Comparison of ENCODE assay signal across 27 mouse cellular contexts in genomic region chr11:62945514-62945913, GRCm38 (mm10). TPM values are rescaled to one million over a fixed set of nuclear protein-coding genes. Genes with fewer than 3 reads are reported as not detected.
DNase-seq lines count a peak whose midpoint lies in the region; ATAC-seq and TF ChIP-seq lines count a peak whose summit lies in the region.
"Had no signal": no experiment of that assay in that cellular context is flagged by ENCODE, and none has a peak within 500 bp of the region (broad histone marks: within the 10 kb centered on the region; RNA-seq: fewer than 3 reads in every experiment).

No protein-coding gene starts in this region.

- H3K4me1 ChIP-seq in intestine, embryonic 16.5 days (ENCODE audit: control insufficient read depth, insufficient read depth, low read length): no peaks in the 10 kb centered on the region
- no peaks in the 10 kb centered on the region for H3K4me1 ChIP-seq in forebrain, embryonic 14.5 days (ENCODE audit: control insufficient read depth, insufficient read depth, low read length)
- H3K4me1 ChIP-seq: forebrain, embryonic 13.5 days; liver, embryonic 13.5 days; megakaryocyte, embryonic 14.5 days; midbrain, embryonic 13.5 days; neural tube, embryonic 12.5 days had no signal

- H3K9ac ChIP-seq in intestine, embryonic 16.5 days (ENCODE audit: low read depth, low read length): no peak overlapping the region
- H3K9ac ChIP-seq in forebrain, embryonic 14.5 days (ENCODE audit: low read length): no peak overlapping the region
- H3K9ac ChIP-seq: forebrain, embryonic 13.5 days; heart, embryonic 13.5 days; liver, embryonic 13.5 days; midbrain, embryonic 13.5 days; neural tube, embryonic 12.5 days had no signal

- peak; percentile 70; the same call in 1 of the 2 replicates for ATAC-seq in intestine, embryonic 16.5 days
- no peak for ATAC-seq in forebrain, embryonic 14.5 days
- ATAC-seq: forebrain, embryonic 13.5 days; hindbrain, postnatal 0 days; midbrain, embryonic 13.5 days had no signal

- H3K27ac ChIP-seq in intestine, embryonic 16.5 days (ENCODE audit: low read length): no peak overlapping the region
- H3K27ac ChIP-seq in forebrain, embryonic 14.5 days (ENCODE audit: low read depth, low read length): no peak overlapping the region
- H3K27ac ChIP-seq in layer of hippocampus, adult 2 months: no peak overlapping the region
- H3K27ac ChIP-seq: forebrain, embryonic 13.5 days; heart, adult 2 months; heart, embryonic 13.5 days; hindbrain, postnatal 0 days; left cerebral cortex, adult 2 months; liver, embryonic 13.5 days; midbrain, embryonic 13.5 days; neural tube, embryonic 12.5 days had no signal

- WGBS in intestine, embryonic 16.5 days: 49% methylated on average over 4 of the region's 4 CpGs
- 64% methylated on average over 4 of the region's 4 CpGs for WGBS in forebrain, embryonic 14.5 days

- TF ChIP-seq CTCF in layer of hippocampus, adult 2 months (conservative IDR thresholded peaks at IDR 0.05): no peak

- no peaks in the 10 kb centered on the region for H3K36me3 ChIP-seq in intestine, embryonic 16.5 days (ENCODE audit: control insufficient read depth, insufficient read depth, low read length)
- H3K36me3 ChIP-seq in forebrain, embryonic 14.5 days (ENCODE audit: control insufficient read depth, insufficient read depth, low read length): no peaks in the 10 kb centered on the region
- H3K36me3 ChIP-seq: heart, embryonic 13.5 days; liver, embryonic 13.5 days; midbrain, embryonic 13.5 days; neural tube, embryonic 12.5 days had no signal

- H3K4me2 ChIP-seq in intestine, embryonic 16.5 days (ENCODE audit: low read depth, low read length): no peak overlapping the region
- no peak overlapping the region for H3K4me2 ChIP-seq in forebrain, embryonic 14.5 days (ENCODE audit: low read length)
- H3K4me2 ChIP-seq: forebrain, embryonic 13.5 days; heart, embryonic 13.5 days; liver, embryonic 13.5 days; midbrain, embryonic 13.5 days; neural tube, embryonic 12.5 days had no signal

- H3K9me3 ChIP-seq in intestine, embryonic 16.5 days (ENCODE audit: control insufficient read depth, low read length): no peaks in the 10 kb centered on the region
- H3K9me3 ChIP-seq in forebrain, embryonic 14.5 days (replicated peaks; ENCODE audit: control insufficient read depth, low read length): no peaks in the 10 kb centered on the region
- H3K9me3 ChIP-seq: forebrain, embryonic 13.5 days; heart, embryonic 13.5 days; liver, embryonic 13.5 days; megakaryocyte, embryonic 14.5 days; midbrain, embryonic 13.5 days; neural tube, embryonic 12.5 days had no signal

- peak; percentile 30 for DNase-seq in kidney, adult 9 months
- DNase-seq in kidney, adult 18-20 months: no peak
- peak; percentile 32 for DNase-seq in lung, postnatal 36 days
- DNase-seq in lung, postnatal 4 days: no peak
- no peak for DNase-seq in forebrain, embryonic 14.5 days (ENCODE audit: low spot score)
- DNase-seq in layer of hippocampus, adult 2 months (ENCODE audit: low spot score in 2 of 2): no peak
- DNase-seq: adrenal gland, postnatal 10 days; cerebellum, adult 2 months; gastrocnemius, postnatal 10 days; heart, adult 2 months; heart, postnatal 14 days; liver, embryonic 13.5 days; right cerebral cortex, postnatal 14 days; spleen, adult 18-20 months; thymus, postnatal 25 days had no signal

- no peaks in the 10 kb centered on the region for H3K27me3 ChIP-seq in intestine, embryonic 16.5 days (replicated peaks; ENCODE audit: control insufficient read depth, insufficient read depth, low read length)
- H3K27me3 ChIP-seq in forebrain, embryonic 14.5 days (replicated peaks; ENCODE audit: control insufficient read depth, insufficient read depth, low read length): no peaks in the 10 kb centered on the region
- H3K27me3 ChIP-seq: forebrain, embryonic 13.5 days; heart, embryonic 13.5 days; liver, embryonic 13.5 days; midbrain, embryonic 13.5 days; neural tube, embryonic 12.5 days had no signal

- H3K4me3 ChIP-seq in intestine, embryonic 16.5 days (ENCODE audit: low read length): no peak overlapping the region
- H3K4me3 ChIP-seq in forebrain, embryonic 14.5 days (ENCODE audit: low read depth, low read length): no peak overlapping the region
- no peak overlapping the region for H3K4me3 ChIP-seq in layer of hippocampus, adult 2 months
- H3K4me3 ChIP-seq: forebrain, embryonic 13.5 days; heart, adult 2 months; heart, embryonic 13.5 days; left cerebral cortex, adult 2 months; liver, embryonic 13.5 days; megakaryocyte, embryonic 14.5 days; midbrain, embryonic 13.5 days; neural tube, embryonic 12.5 days had no signal

RNA-seq across cellular contexts. Expression of gene Cdrt4, which starts 5.5 kb away (rescaled TPM):
- 0.33 TPM in 1 of 2 replicates, not detected in the other for polyA plus RNA-seq in intestine, embryonic 16.5 days (2015; fragmentation: Nextera tagmentation; extraction: Ambion mirVana)
- not detected in 2 replicates for polyA plus RNA-seq in forebrain, embryonic 14.5 days (2014; fragmentation: Nextera tagmentation; extraction: Ambion mirVana)
- total RNA-seq in layer of hippocampus, adult 2 months (2021): not detected
- total RNA-seq: adrenal gland, postnatal 10 days; heart, adult 2 months; heart, postnatal 14 days; hindbrain, postnatal 0 days; layer of hippocampus, postnatal 10 days; left cerebral cortex, adult 2 months; left cerebral cortex, postnatal 36 days had no signal
- polyA plus RNA-seq: C2C12; forebrain, embryonic 13.5 days; heart, adult 2 months; heart, embryonic 13.5 days; hindbrain, embryonic 11.5 days; liver, embryonic 13.5 days; midbrain, embryonic 13.5 days had no signal

Comparison
In these comparisons a context has a peak if more than half of its experiments do, and no peak if none do; other contexts are left out.
1. DNase-seq: peak in kidney, adult 9 months (single experiment) and lung, postnatal 36 days (single experiment); none in kidney, adult 18-20 months (single experiment), lung, postnatal 4 days (0 of 2), forebrain, embryonic 14.5 days (single experiment) and layer of hippocampus, adult 2 months (0 of 2).